Mouse (Mus musculus) megakaryocyte, embryonic 14.5 days (primary cell): ENCODE results near the gene Phlda2.

Source experiments
- FLI1 ChIP-seq: IDR thresholded peaks from 2 replicates; pipeline ENCODE4 v1.6.1; 2012; ENCODE audit warnings: low read length, inconsistent platforms, mixed read lengths
- GATA1 ChIP-seq: IDR thresholded peaks from 3 replicates; pipeline ENCODE4 v1.6.1; 2012; ENCODE audit warnings: mixed read lengths, low read length, inconsistent platforms, borderline replicate concordance

GRCm38 (mm10) chr7:143462516-143462915 is 40.4 kb downstream of the Phlda2 start:
- TF ChIP-seq GATA1 (no peak), FLI1 (no peak)
